Mouse (Mus musculus) thymus, postnatal 14 days (tissue): ENCODE results near the gene Mmp14.
A peak's percentile ranks its signal among the peaks of the same experiment; 100 is the strongest.

Source experiments
- DNase-seq: peaks from one replicate; pipeline ENCODE4 v3.0.0; 2021

The Mmp14 gene

GRCm38 (mm10) chr14:54431334-54432077 is at the start of gene Mmp14:
Gene Mmp14 (plus strand): TSS chr14:54431612.
- peak; percentile 56 for DNase-seq

GRCm38 (mm10) chr14:54381816-54382215 is 49.6 kb upstream of the Mmp14 start:
- DNase-seq, result no peak

- DNase-seq, result no peak
Measured at GRCm38 (mm10) chr14:54382641-54383040, 48.8 kb upstream of the Mmp14 start.

GRCm38 (mm10) chr14:54383355-54383771 is 48.0 kb upstream of the Mmp14 start:
- DNase-seq, result no peak

GRCm38 (mm10) chr14:54384396-54384795 is 47.0 kb upstream of the Mmp14 start:
- no peak for DNase-seq

GRCm38 (mm10) chr14:54385968-54386618 is 45.3 kb upstream of the Mmp14 start:
- DNase-seq, result no peak

GRCm38 (mm10) chr14:54387546-54387945 is 43.9 kb upstream of the Mmp14 start:
- no peak for DNase-seq

GRCm38 (mm10) chr14:54390843-54391242 is 40.6 kb upstream of the Mmp14 start:
- no peak for DNase-seq

- no peak for DNase-seq
Measured at GRCm38 (mm10) chr14:54393794-54394193, 37.6 kb upstream of the Mmp14 start.

GRCm38 (mm10) chr14:54394309-54394708 is 37.1 kb upstream of the Mmp14 start:
- DNase-seq, result no peak

GRCm38 (mm10) chr14:54396685-54397084 is 34.7 kb upstream of the Mmp14 start:
- DNase-seq, result no peak

- DNase-seq, result no peak
Measured at GRCm38 (mm10) chr14:54397872-54398527, 33.4 kb upstream of the Mmp14 start.

GRCm38 (mm10) chr14:54398528-54398916 is 32.9 kb upstream of the Mmp14 start:
- DNase-seq, result no peak

- no peak for DNase-seq
Measured at GRCm38 (mm10) chr14:54398921-54399382, 32.5 kb upstream of the Mmp14 start.

- no peak for DNase-seq
Measured at GRCm38 (mm10) chr14:54401723-54402122, 29.7 kb upstream of the Mmp14 start.

- DNase-seq, result no peak
Measured at GRCm38 (mm10) chr14:54408336-54409056, 22.9 kb upstream of the Mmp14 start.

GRCm38 (mm10) chr14:54409057-54409645 is 22.3 kb upstream of the Mmp14 start:
- DNase-seq, result no peak

- no peak for DNase-seq
Measured at GRCm38 (mm10) chr14:54409980-54410810, 21.2 kb upstream of the Mmp14 start.

- DNase-seq, result no peak
Measured at GRCm38 (mm10) chr14:54412000-54412576, 19.3 kb upstream of the Mmp14 start.

- DNase-seq, result peak; percentile 58
Measured at GRCm38 (mm10) chr14:54412629-54413170, 18.7 kb upstream of the Mmp14 start.
